Mouse (Mus musculus) cerebellum, adult 2 months (tissue): ENCODE measurements around the gene Bahcc1.

Experiments
- CTCF ChIP-seq: fragments of 200-500 bp; IDR thresholded peaks from 2 replicates; pipeline ENCODE4 v1.5.1; 2011; ENCODE audit warnings: low read depth, mild to moderate bottlenecking, control low read depth, low read length, moderate library complexity, borderline replicate concordance; ENCODE audit not compliant: insufficient read depth
- POLR2A ChIP-seq: fragments of 200-500 bp; IDR thresholded peaks from 2 replicates; pipeline ENCODE4 v1.6.1; 2011; ENCODE audit warnings: low read length, control low read depth, borderline replicate concordance; ENCODE audit not compliant: insufficient read depth

- TF ChIP-seq CTCF (no peak), POLR2A (no peak)
Measured at GRCm38 (mm10) chr11:120219916-120220522, 12.7 kb upstream of the Bahcc1 start.
